Mouse (Mus musculus) adrenal gland, postnatal 25 days (tissue): ENCODE data around the gene Rbms3. TPM values are rescaled to one million over a fixed set of nuclear protein-coding genes. Genes with fewer than 3 reads are reported as not detected.

Source experiments
- DNase-seq: peaks from one replicate; pipeline ENCODE4 v3.0.0; 2021; ENCODE audit warnings: mixed read lengths
- total RNA-seq: library from RNA; stranded (reverse); gene quantifications from 2 replicates; pipeline ENCODE4 v1.2.3, GENCODE M21; 2021

The Rbms3 gene
- total RNA-seq, 1 experiment from 2014 or later = 26.5 TPM

GRCm38 (mm10) chr9:117102198-117102930 lies 527.3 kb downstream of the Rbms3 start:
- no peak for DNase-seq

- no peak for DNase-seq
Observed at GRCm38 (mm10) chr9:117100181-117100580, 529.5 kb downstream of the Rbms3 start.

DNA sequence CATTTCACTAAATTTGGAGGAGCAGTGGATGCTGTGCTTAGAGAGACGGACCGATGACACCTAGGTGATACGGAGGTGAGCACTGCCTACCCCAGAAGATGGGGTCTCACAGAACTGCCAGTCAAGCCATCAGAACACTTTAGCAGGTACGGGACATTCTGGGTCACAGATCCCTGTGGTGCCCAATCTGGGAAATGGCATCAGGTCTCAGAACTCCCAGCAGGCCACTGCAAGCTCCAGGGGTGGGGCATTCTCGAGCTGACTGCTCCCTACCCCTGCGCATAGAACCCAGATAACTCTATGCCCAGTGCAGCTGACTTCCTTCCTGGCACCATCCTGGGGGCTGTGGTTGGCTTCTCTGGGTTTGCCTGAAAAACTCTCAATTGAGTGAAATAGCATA lies 536.2 kb downstream of the Rbms3 start:
- no peak for DNase-seq

- DNase-seq = no peak
Observed at GRCm38 (mm10) chr9:117092177-117092555, 537.5 kb downstream of the Rbms3 start.

- no peak for DNase-seq
Observed at GRCm38 (mm10) chr9:117091253-117092176, 538.2 kb downstream of the Rbms3 start.

DNA sequence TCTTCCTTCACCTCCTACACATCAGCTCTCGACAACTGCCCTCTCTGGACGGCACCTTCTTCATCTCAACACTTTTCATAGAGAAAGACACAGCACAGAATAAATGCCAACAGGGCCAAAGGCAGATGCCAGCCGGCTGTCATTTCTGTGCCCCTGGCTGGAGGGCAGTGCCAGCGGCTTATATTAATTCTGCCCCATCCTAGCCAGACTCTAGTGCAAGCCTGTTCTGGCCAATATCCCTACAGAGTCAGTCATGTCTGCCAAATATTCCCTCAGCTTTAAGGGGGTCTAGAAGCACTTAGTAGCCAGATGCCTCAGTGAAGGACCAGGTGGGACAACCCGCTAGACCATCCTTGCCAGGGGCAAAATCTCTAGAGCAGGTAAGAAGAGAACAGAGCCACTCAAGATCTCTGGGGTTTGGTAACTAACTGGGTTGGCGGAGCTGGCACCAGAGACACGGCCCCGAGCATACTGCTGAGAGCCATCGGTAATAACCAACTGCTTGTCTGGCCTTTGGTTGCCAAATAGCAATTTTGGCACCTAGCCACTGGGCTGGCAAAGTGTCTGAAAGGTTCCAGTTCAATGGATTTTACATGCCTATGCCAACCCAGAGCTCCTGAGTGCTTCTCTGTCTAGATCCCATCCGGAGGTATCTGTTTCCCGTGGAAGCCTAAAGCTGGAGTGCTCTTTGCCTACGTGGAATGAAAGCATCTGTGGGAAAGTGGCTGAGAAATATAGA lies 540.1 kb downstream of the Rbms3 start:
- DNase-seq = peak; percentile 61

DNA sequence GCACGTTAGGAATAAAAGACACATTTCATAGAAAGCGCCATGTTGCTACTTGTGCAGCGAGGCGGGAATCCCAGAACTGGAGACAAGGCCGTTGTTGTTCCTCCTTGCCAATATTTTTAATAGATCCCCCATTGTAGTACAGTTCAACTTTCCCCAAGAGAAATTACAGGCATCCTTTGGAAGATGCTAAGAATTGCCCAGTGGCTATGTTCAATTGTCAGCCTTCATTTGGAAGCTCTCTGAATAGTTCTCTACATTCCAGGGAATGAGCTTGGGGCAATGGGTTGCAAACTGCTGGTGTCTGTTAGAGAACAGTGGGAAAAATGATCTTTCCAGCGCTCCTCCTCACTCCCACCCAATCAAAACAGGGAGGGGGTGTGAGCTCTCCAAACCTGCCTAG lies 541.4 kb downstream of the Rbms3 start:
- no peak for DNase-seq

GRCm38 (mm10) chr9:117085706-117086105 lies 544.0 kb downstream of the Rbms3 start:
- no peak for DNase-seq

- DNase-seq = no peak
Observed at GRCm38 (mm10) chr9:117084471-117084870, 545.2 kb downstream of the Rbms3 start.

GRCm38 (mm10) chr9:117079471-117079870 lies 550.2 kb downstream of the Rbms3 start:
- no peak for DNase-seq

DNA sequence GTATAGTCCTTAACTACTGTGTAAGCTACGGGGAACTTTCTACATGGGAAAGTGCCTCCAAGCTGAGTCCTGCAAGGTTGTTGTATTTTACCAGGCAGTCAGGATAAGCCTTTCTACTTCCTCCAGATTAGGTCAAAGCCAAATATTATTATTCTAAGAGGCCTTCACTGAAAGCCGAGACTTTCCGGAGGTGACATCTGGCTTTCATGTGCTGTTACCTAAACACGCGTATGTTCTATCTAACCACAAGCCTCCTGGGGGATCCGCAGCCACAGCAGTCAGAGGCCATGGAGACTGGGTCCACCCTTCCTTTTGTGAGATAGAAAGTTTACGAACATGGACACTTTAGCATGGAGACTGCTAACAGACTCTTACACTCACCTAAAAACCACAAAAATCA lies 552.2 kb downstream of the Rbms3 start:
- no peak for DNase-seq

DNA sequence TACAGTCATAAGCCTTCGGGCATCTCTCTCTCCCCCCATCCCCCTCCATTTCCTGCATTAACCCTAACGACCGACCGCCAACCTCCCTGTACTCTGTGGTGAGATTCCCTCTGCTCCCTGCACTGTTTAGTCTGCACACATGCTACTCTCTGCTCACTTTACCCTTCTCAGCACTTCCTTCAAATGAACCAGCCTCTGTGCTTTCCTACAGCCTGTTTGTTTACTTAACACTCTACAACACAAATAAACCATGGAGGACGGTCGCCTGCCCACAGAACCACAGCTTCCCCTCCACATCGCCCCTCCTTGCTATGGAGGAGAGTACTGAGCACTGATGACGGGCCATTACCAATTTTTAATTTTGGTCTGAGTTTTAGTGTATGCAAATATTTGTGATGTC lies 552.9 kb downstream of the Rbms3 start:
- no peak for DNase-seq

- no peak for DNase-seq
Observed at GRCm38 (mm10) chr9:117072433-117073099, 557.1 kb downstream of the Rbms3 start.

- no peak for DNase-seq
Observed at GRCm38 (mm10) chr9:117070616-117071015, 559.1 kb downstream of the Rbms3 start.

DNA sequence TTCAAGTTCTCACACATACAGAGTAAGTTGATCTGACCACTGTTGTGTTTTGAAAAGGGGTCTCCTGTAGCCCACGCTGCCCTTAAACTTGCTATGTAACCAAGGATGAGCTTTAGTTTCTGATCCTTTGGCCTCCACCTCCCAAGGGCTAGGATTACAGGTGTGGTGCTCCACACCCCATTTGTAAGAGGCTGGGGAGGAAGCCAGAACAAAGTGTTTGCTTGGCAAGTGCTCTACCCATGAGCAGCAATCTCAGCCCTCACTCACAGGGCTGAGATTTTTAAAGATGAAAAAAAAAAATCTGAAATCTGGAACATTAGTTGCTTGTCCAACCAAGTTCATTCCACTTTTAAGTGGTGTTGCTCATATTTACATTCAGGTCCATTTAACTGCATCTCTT lies 560.5 kb downstream of the Rbms3 start:
- no peak for DNase-seq

DNA sequence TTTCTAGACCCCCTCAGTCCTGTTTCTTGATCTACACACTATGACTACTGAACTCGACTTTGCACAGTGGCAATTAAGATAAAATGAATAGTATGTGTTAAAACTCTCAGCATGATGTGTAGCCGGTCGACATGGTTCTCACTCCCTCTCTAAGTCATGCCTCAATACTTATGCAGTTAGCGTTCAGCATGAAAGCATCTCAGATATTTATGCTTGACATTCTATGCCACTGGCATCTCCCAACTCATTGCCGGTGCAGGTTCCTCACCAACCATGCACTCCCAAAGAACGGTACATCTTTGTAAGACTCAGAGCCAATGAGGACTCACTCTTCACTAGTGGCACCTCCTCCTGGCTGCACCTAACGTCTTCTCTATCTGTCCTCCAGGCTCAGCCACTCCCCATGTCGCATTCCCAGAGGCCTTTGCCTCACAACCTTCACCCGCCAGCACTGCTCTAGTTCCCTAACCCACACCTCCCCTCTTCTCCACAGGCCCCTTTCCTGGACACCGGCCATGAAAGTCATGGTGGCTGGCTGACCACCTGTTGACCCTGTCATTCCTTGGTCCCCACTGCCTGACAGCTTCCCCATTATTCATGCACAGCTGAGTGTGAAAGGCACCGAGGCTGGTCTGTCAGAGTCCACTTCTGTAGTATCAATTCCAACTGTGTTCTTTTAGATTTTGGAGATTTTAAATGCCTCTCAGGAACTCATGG lies 561.9 kb downstream of the Rbms3 start:
- DNase-seq = no peak

DNA sequence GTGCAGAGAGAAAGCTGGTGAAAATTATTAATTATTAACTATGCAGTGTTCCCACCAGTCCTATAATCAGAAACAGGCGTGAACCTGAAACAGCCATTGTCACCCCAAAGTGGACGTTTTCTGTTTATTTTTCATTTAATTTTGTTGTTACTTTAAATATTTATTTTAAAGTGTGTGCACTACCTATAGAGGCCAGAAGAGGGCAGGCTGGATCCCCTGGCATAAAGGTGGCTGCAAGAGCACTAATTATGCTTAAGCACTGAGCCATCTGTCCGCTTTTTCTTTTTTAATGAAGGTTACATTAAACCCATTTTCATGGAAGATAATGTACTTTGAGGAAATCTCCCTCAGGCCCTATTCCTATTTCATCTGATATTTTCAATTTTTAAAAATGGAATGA lies 563.2 kb downstream of the Rbms3 start:
- DNase-seq = no peak

DNA sequence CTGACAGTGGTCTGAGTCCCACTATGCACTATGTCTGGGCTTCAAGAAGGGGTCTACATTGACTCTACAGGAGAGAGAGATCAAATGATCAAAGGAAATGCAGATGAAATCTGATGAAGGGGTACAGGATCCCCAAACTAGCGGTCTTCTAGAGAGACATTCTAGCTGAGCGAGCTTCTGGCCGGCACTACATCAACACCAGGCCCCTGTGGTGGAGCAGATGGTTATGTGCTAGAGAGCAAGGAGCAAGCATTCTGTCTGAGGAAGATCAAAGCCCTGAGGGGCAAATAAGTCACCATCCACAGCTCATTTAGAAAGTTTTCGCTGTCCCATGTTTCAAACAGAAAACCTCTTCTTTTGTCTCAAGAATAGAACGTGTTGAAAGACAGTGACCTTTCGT lies 564.1 kb downstream of the Rbms3 start:
- no peak for DNase-seq

DNA sequence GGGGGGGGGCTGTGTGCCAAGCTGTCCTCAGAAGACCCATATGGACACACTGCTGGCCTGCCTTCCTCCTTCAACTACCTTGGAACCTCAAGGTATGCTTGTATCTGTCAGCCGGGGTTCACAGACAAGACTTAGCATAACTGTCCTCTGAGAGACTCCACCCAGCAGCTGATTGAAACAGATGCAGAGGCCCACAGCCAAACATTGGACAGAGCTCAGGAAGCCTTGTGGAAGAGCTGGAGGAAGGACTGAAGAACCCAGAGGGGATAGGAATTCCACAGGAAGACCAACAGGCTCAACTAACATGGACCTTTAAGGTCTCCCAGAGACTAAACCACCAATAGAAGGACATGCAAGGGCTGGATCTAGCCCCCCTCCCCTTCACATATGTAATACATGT lies 570.1 kb downstream of the Rbms3 start:
- no peak for DNase-seq

GRCm38 (mm10) chr9:117059135-117059534 lies 570.6 kb downstream of the Rbms3 start:
- no peak for DNase-seq

DNA sequence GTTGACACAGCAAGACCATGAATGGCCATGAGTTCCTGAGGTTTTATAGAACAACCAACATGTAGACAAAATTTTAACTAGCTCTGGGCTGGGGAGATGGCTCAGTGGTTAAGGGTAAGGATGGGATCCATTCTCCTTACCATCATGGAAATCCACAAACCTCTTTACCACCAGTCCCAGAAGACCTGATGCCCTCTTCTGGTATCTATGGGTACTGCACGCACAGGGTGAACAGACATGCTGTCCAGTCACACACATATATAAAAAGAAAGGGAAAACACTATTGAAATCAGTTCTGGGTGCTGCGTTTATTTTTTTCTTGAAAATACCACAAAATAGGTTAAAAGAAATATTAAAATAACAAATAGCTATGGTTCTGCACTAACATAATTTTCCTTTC lies 577.8 kb downstream of the Rbms3 start:
- no peak for DNase-seq

- no peak for DNase-seq
Observed at GRCm38 (mm10) chr9:117048641-117049040, 581.1 kb downstream of the Rbms3 start.
